Mouse (Mus musculus) heart, adult 2 months (tissue): ENCODE measurements at regions not wholly inside any gene's neighbourhood (a gene's known extent, or its start where the extent isn't known, plus 50 kb on each side); places are given as distances from the start of the nearest gene placed in this dataset.

ENCODE experiments used
- CTCF ChIP-seq: fragments of 200-600 bp; IDR thresholded peaks from 2 replicates; pipeline ENCODE4 v1.8.1; 2022; ENCODE audit warnings: antibody characterized with exemption, mild to moderate bottlenecking, moderate library complexity
- EP300 ChIP-seq: fragments of 200-500 bp; IDR thresholded peaks from 2 replicates; pipeline ENCODE4 v1.6.1; 2011; ENCODE audit warnings: low read depth, low read length, control low read depth; ENCODE audit not compliant: insufficient read depth
- POLR2A ChIP-seq: fragments of 200-500 bp; IDR thresholded peaks from 2 replicates; pipeline ENCODE4 v1.6.1; 2011; ENCODE audit warnings: mild to moderate bottlenecking, low read depth, low read length, control low read depth; ENCODE audit not compliant: insufficient read depth

DNA sequence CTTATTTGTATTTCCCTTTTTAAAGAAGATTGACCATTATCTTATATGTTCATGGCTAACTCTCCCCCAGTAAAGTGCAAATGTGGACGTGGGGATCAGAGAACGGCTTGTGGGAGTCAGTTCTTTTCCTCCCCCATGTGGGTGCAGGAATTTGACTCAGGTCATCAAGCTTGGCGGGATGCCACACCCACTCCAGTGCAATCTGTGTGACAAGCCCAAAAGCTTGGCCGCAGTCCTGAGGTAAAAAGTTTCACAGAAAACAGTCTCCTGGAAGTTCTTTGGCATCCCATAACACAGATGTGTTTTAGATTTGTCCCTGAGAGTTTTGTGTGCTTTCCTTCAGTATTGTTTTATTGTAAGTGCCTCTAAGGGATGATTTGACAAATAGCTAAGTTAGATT, 144.6 kb upstream of the Fbxl17 start:
- TF ChIP-seq CTCF (no peak), POLR2A (no peak), EP300 (no peak)
